Mouse (Mus musculus) G1E (cell line): ENCODE results near the gene Fam84b.

Experiments used
- CTCF ChIP-seq: IDR thresholded peaks from 2 replicates; pipeline ENCODE4 v1.5.1; 2012; ENCODE audit warnings: low read depth, low read length, inconsistent platforms, mixed read lengths
- GATA2 ChIP-seq: IDR thresholded peaks from 2 replicates; pipeline ENCODE4 v1.6.1; 2012; ENCODE audit warnings: low read depth, low read length, inconsistent platforms, borderline replicate concordance
- TAL1 ChIP-seq: conservative IDR thresholded peaks from 2 replicates; pipeline ENCODE4 v1.6.1; 2012; ENCODE audit warnings: low read depth, low read length, inconsistent platforms, mixed read lengths

- TF ChIP-seq CTCF: no peak
- TF ChIP-seq TAL1: no peak
- TF ChIP-seq GATA2: no peak
Observed at GRCm38 (mm10) chr15:60789084-60789483, 64.5 kb downstream of the Fam84b start.
